Mouse (Mus musculus) olfactory bulb, adult 2 months (tissue): ENCODE data around the gene Tnpo1.

Experiments
- CTCF ChIP-seq: fragments of 200-500 bp; IDR thresholded peaks from 2 replicates; pipeline ENCODE4 v1.5.1; 2012; ENCODE audit warnings: low read depth, mild to moderate bottlenecking, low read length, moderate library complexity; ENCODE audit not compliant: insufficient read depth
- POLR2A ChIP-seq: fragments of 200-500 bp; IDR thresholded peaks from 2 replicates; pipeline ENCODE4 v1.6.1; 2012; ENCODE audit warnings: mild to moderate bottlenecking, low read depth, low read length, moderate library complexity; ENCODE audit not compliant: insufficient read depth

DNA sequence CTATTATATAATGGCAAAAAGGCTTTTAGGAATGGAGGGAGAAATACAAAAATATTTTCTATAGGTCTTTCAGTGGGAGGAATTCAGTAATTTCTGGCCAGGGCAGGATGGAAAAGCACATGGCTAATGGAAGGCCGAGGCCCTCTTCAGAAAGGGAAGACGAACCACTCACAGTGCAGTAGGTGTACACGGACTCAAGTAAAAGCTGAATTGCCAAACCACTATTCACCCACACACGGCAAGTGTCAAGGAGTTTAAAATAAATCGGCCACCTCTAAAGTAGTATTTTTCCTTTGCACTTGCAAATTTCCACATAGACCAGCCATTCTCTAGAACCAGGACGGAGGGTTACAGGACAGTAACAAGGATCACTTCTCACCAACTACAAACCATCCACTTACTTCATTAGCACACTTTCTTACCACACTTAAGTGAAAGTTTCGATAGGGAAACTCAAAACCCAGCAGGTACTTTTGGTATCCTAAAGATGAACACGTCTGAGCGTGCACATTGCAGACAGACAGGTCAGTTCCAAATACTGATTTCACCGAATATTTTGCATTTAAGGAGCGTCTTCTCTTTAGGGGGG is 1.2 kb downstream of the Tnpo1 start:
- TF ChIP-seq CTCF = no peak
- TF ChIP-seq POLR2A = no peak
